Mouse (Mus musculus) heart, postnatal 0 days (tissue): ENCODE data around the gene Tnrc6c.

Experiments
- CTCF ChIP-seq: IDR thresholded peaks from 2 replicates; pipeline ENCODE4 v1.5.1; 2016; ENCODE audit warnings: antibody characterized with exemption, control low read depth, low read depth
- EP300 ChIP-seq: IDR thresholded peaks from 2 replicates; pipeline ENCODE4 v1.6.1; 2016; ENCODE audit warnings: antibody characterized with exemption, low read depth

- TF ChIP-seq CTCF (no peak), EP300 (no peak)
These were observed 35.3 kb upstream of the Tnrc6c start for GRCm38 (mm10) chr11:117618774-117619173.
